Mouse (Mus musculus): ENCODE results near the gene Tab3. TPM values are rescaled to one million over a fixed set of nuclear protein-coding genes. Genes with fewer than 3 reads are reported as not detected.

Gene Tab3
- total RNA-seq, 2 experiments from 2014 or later, result 5.3 to 5.6 TPM

- no peak for DNase-seq
- intact Hi-C loops (cut with DNase I), result no loop called here
- no peak overlapping the region for H3K4me3 ChIP-seq
- no peak overlapping the region for H3K27ac ChIP-seq
- no peak for TF ChIP-seq CTCF (IDR thresholded peaks at IDR 0.05)
Measured at GRCm38 (mm10) chrX:85682125-85682524, 108.3 kb downstream of the Tab3 start.

- no peak for TF ChIP-seq CTCF (IDR thresholded peaks at IDR 0.05)
- DNase-seq, result no peak
- Histone ChIP-seq H3K27ac (no peak overlapping the region), H3K4me3 (no peak overlapping the region)
- intact Hi-C loops (cut with DNase I), result no loop called here
Measured at GRCm38 (mm10) chrX:85683723-85684122, 109.9 kb downstream of the Tab3 start.

Small RNA genes within 50 kb of the gene (microRNA-seq; reads per million reads assigned to microRNA genes)
- not detected for gene Gm44378

Other genes starting within 250 kb of the Tab3 start
- gene Gk, start 202.8 kb downstream of the Tab3 start, total RNA-seq (2021), result 1 to 10 TPM; 1.5 to 2.1 TPM